23 mouse cellular contexts compared by ENCODE assay signal in the genomic region with DNA sequence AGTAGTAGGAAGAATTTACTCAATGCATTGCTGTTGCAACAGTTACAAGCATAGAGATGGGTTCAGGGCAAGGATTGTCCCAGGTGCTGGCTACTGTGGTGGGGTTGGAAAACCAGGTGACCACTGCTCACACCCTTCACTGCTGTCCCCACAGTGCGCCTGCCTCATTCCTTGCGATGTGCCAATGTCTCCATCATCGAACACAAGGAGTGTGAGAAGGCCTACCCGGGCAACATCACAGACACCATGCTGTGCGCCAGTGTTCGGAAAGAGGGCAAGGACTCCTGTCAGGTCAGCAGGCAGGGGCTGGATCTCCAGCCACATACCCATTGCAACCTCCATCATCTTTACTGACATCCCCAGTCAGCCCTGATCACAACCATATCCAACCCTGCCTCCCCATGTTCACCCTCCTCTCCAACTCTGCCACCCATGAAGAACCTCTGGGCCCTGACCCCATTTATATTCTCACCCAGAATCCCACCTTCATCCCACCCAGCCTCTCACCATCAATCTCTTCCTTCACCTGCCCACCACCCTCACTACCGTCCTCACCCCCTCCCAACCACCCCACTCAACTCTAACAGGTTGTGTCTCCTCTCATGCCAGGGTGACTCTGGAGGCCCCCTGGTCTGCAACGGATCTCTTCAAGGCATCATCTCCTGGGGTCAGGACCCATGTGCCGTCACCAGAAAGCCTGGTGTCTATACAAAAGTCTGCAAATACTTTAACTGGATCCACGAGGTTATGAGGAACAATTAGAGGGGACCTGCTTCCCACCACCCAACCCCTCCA. TPM values are rescaled to one million over a fixed set of nuclear protein-coding genes. Genes with fewer than 3 reads are reported as not detected.
DNase-seq lines count a peak whose midpoint lies in the region; ATAC-seq lines count a peak whose summit lies in the region.
"Had no signal": no experiment of that assay in that cellular context is flagged by ENCODE, and none has a peak within 500 bp of the region (broad histone marks: within the 10 kb centered on the region; RNA-seq: fewer than 3 reads in every experiment).

No protein-coding gene starts in this region.

- no peak overlapping the region for H3K9ac ChIP-seq in kidney, embryonic 14.5 days (ENCODE audit: low read depth, low read length)
- H3K9ac ChIP-seq in limb, embryonic 11.5 days (ENCODE audit: low read length), result no peak overlapping the region
- H3K9ac ChIP-seq: embryonic facial prominence, embryonic 13.5 days; heart, embryonic 15.5 days; hindbrain, embryonic 13.5 days had no signal

- no peaks in the 10 kb centered on the region for H3K36me3 ChIP-seq in kidney, embryonic 14.5 days (ENCODE audit: control insufficient read depth, insufficient read depth, low read length)
- no peaks in the 10 kb centered on the region for H3K36me3 ChIP-seq in limb, embryonic 10.5 days
- H3K36me3 ChIP-seq in limb, embryonic 11.5 days (ENCODE audit: control insufficient read depth, insufficient read depth, low read length), result no peaks in the 10 kb centered on the region
- H3K36me3 ChIP-seq: embryonic facial prominence, embryonic 13.5 days; heart, embryonic 15.5 days; hindbrain, embryonic 13.5 days had no signal

- no peaks in the 10 kb centered on the region for H3K9me3 ChIP-seq in kidney, embryonic 14.5 days (ENCODE audit: control insufficient read depth, low read length)
- H3K9me3 ChIP-seq in limb, embryonic 10.5 days (replicated peaks), result no peaks in the 10 kb centered on the region
- no peaks in the 10 kb centered on the region for H3K9me3 ChIP-seq in limb, embryonic 11.5 days (ENCODE audit: control insufficient read depth, low read length)
- H3K9me3 ChIP-seq: embryonic facial prominence, embryonic 13.5 days; heart, embryonic 15.5 days; hindbrain, embryonic 13.5 days had no signal

- DNase-seq in kidney, adult 11 months, result peak; percentile 0
- DNase-seq in right cerebral cortex, postnatal 10 days (ENCODE audit: low spot score in 2 of 2), result peak; percentile 8 to 9
- no peak for DNase-seq in right cerebral cortex, postnatal 36 days (ENCODE audit: low spot score in 2 of 2)
- DNase-seq in limb, embryonic 10.5 days (ENCODE audit: low spot score), result peak; percentile 16
- peak; percentile 10 for DNase-seq in limb, embryonic 11.5 days (ENCODE audit: low spot score)
- no peak for DNase-seq in left cerebral cortex, postnatal 10 days (ENCODE audit: extremely low spot score in 1 of 2, low spot score in 2 of 2)
- DNase-seq: adrenal gland, adult 2 months; adrenal gland, postnatal 25 days; cerebellum, adult 18-20 months; cerebellum, adult 9-11 months; cerebellum, postnatal 36 days; gastrocnemius, postnatal 36 days; heart, adult 18-20 months; heart, postnatal 14 days had no signal

- no peak overlapping the region for H3K27ac ChIP-seq in kidney, embryonic 14.5 days (ENCODE audit: low read depth, low read length)
- H3K27ac ChIP-seq in limb, embryonic 10.5 days, result no peak overlapping the region
- H3K27ac ChIP-seq in limb, embryonic 11.5 days (replicated peaks; ENCODE audit: low read depth, low read length), result no peak overlapping the region
- H3K27ac ChIP-seq: embryonic facial prominence, embryonic 13.5 days; heart, embryonic 15.5 days; hindbrain, embryonic 13.5 days had no signal

- 0 out of 2 replicates have a peak, but pooled peaks cover 4% of the 10 kb centered on the region for H3K4me1 ChIP-seq in kidney, embryonic 14.5 days (ENCODE audit: control insufficient read depth, insufficient read depth, low read length)
- peaks cover 11% of the 10 kb centered on the region for H3K4me1 ChIP-seq in limb, embryonic 10.5 days
- H3K4me1 ChIP-seq in limb, embryonic 11.5 days (ENCODE audit: control insufficient read depth, insufficient read depth, low read length), result peaks cover 3% of the 10 kb centered on the region; the same call in 1 of the 2 replicates

- intact Hi-C loops in left cerebral cortex, postnatal 10 days (cut with DNase I), result no loop called here

- H3K4me2 ChIP-seq in kidney, embryonic 14.5 days (replicated peaks; ENCODE audit: low read depth, low read length), result no peak overlapping the region
- H3K4me2 ChIP-seq in limb, embryonic 11.5 days (ENCODE audit: low read depth, severe bottlenecking), result no peak overlapping the region
- H3K4me2 ChIP-seq: embryonic facial prominence, embryonic 13.5 days; heart, embryonic 11.5 days; heart, embryonic 15.5 days; hindbrain, embryonic 13.5 days had no signal

- WGBS in kidney, embryonic 14.5 days, result 87% methylated on average over 10 of the region's 10 CpGs
- WGBS in limb, embryonic 10.5 days, result 92% methylated on average over 10 of the region's 10 CpGs
- 85% methylated on average over 10 of the region's 10 CpGs for WGBS in limb, embryonic 11.5 days

- H3K4me3 ChIP-seq in kidney, embryonic 14.5 days (ENCODE audit: low read length), result no peak overlapping the region
- no peak overlapping the region for H3K4me3 ChIP-seq in limb, embryonic 10.5 days
- no peak overlapping the region for H3K4me3 ChIP-seq in limb, embryonic 11.5 days (ENCODE audit: low read depth, low read length)
- H3K4me3 ChIP-seq: embryonic facial prominence, embryonic 13.5 days; heart, embryonic 15.5 days; hindbrain, embryonic 13.5 days had no signal

- ATAC-seq in kidney, embryonic 14.5 days (ENCODE audit: low FRiP score, low TSS enrichment), result no peak
- ATAC-seq in limb, embryonic 11.5 days (ENCODE audit: insufficient number of reproducible peaks, low FRiP score, low TSS enrichment, low read depth), result no peak
- ATAC-seq: forebrain, embryonic 14.5 days had no signal

- 0 out of 2 replicates have a peak, but pooled peaks cover 5% of the 10 kb centered on the region for H3K27me3 ChIP-seq in kidney, embryonic 14.5 days (ENCODE audit: control insufficient read depth, insufficient read depth, low read length)
- H3K27me3 ChIP-seq in limb, embryonic 10.5 days (ENCODE audit: low read depth, poor library complexity, severe bottlenecking), result peaks cover 12% of the 10 kb centered on the region
- H3K27me3 ChIP-seq in limb, embryonic 11.5 days (ENCODE audit: control insufficient read depth, insufficient read depth, low read length), result peaks cover 3% of the 10 kb centered on the region; the same call in 1 of the 2 replicates

RNA-seq across cellular contexts. Expression of a gene that starts 2.5 kb away (rescaled TPM):
- polyA plus RNA-seq in kidney, embryonic 14.5 days (2014; fragmentation: Nextera tagmentation; extraction: Ambion mirVana), result 0.41 and 1.3 TPM in 2 replicates
- polyA plus RNA-seq in limb, embryonic 10.5 days (2016; fragmentation: Nextera tagmentation; extraction: Ambion mirVana), result 0.20 and 0.25 TPM in 2 replicates
- polyA plus RNA-seq in limb, embryonic 11.5 days (2014; fragmentation: Nextera tagmentation; extraction: Ambion mirVana), result 0.15 TPM in 1 of 2 replicates, not detected in the other
- not detected for total RNA-seq in left cerebral cortex, postnatal 10 days (2021)
- total RNA-seq: adrenal gland, postnatal 25 days; gastrocnemius, postnatal 36 days; hematopoietic stem cell, adult 5-6 weeks had no signal
- polyA plus RNA-seq: hindbrain, embryonic 13.5 days had no signal

RNA-seq across cellular contexts. Expression of a gene that starts 4.0 kb away (rescaled TPM):
- polyA plus RNA-seq in kidney, embryonic 14.5 days (2014; fragmentation: Nextera tagmentation; extraction: Ambion mirVana), result 0.27 TPM in 1 of 2 replicates, not detected in the other
- 0.13 and 0.33 TPM in 2 replicates for polyA plus RNA-seq in limb, embryonic 10.5 days (2016; fragmentation: Nextera tagmentation; extraction: Ambion mirVana)
- polyA plus RNA-seq in limb, embryonic 11.5 days (2014; fragmentation: Nextera tagmentation; extraction: Ambion mirVana), result not detected in 2 replicates
- total RNA-seq in left cerebral cortex, postnatal 10 days (2021), result not detected
- total RNA-seq: adrenal gland, adult 2 months; adrenal gland, postnatal 25 days; hematopoietic stem cell, adult 5-6 weeks had no signal
- polyA plus RNA-seq: adrenal gland, adult 2 months; forebrain, embryonic 14.5 days; heart, embryonic 11.5 days; hindbrain, embryonic 13.5 days had no signal

RNA-seq across cellular contexts. Expression of a gene that starts 9.7 kb away (rescaled TPM):
- polyA plus RNA-seq in kidney, embryonic 14.5 days (2014; fragmentation: Nextera tagmentation; extraction: Ambion mirVana), result not detected in 2 replicates
- polyA plus RNA-seq in limb, embryonic 10.5 days (2016; fragmentation: Nextera tagmentation; extraction: Ambion mirVana), result not detected in 2 replicates
- not detected in 2 replicates for polyA plus RNA-seq in limb, embryonic 11.5 days (2014; fragmentation: Nextera tagmentation; extraction: Ambion mirVana)
- not detected for total RNA-seq in left cerebral cortex, postnatal 10 days (2021)
- total RNA-seq: adrenal gland, adult 2 months; adrenal gland, postnatal 25 days; ES-E14; gastrocnemius, adult 8-10 months; gastrocnemius, postnatal 36 days; heart, adult 18-20 months; heart, postnatal 14 days; hematopoietic stem cell, adult 5-6 weeks had no signal
- polyA plus RNA-seq: adrenal gland, adult 2 months; heart, embryonic 11.5 days; heart, embryonic 15.5 days; hindbrain, embryonic 13.5 days had no signal

RNA-seq across cellular contexts. Expression of a gene that starts 13.3 kb away (rescaled TPM):
- polyA plus RNA-seq in kidney, embryonic 14.5 days (2014; fragmentation: Nextera tagmentation; extraction: Ambion mirVana), result 0.26 TPM in 1 of 2 replicates, not detected in the other
- polyA plus RNA-seq in limb, embryonic 10.5 days (2016; fragmentation: Nextera tagmentation; extraction: Ambion mirVana), result 0.09 TPM in 1 of 2 replicates, not detected in the other
- polyA plus RNA-seq in limb, embryonic 11.5 days (2014; fragmentation: Nextera tagmentation; extraction: Ambion mirVana), result not detected in 2 replicates
- not detected for total RNA-seq in left cerebral cortex, postnatal 10 days (2021)
- total RNA-seq: adrenal gland, adult 2 months; adrenal gland, postnatal 25 days; gastrocnemius, adult 8-10 months; gastrocnemius, postnatal 36 days; heart, adult 18-20 months; heart, postnatal 14 days; hematopoietic stem cell, adult 5-6 weeks had no signal
- polyA plus RNA-seq: adrenal gland, adult 2 months; forebrain, embryonic 14.5 days; heart, embryonic 11.5 days; heart, embryonic 15.5 days had no signal

RNA-seq across cellular contexts. Expression of a gene that starts 19.0 kb away (rescaled TPM):
- 38.2 and 43.5 TPM in 2 replicates for polyA plus RNA-seq in kidney, embryonic 14.5 days (2014; fragmentation: Nextera tagmentation; extraction: Ambion mirVana)
- polyA plus RNA-seq in limb, embryonic 10.5 days (2016; fragmentation: Nextera tagmentation; extraction: Ambion mirVana), result 13.7 and 16.4 TPM in 2 replicates
- 15.8 and 16.1 TPM in 2 replicates for polyA plus RNA-seq in limb, embryonic 11.5 days (2014; fragmentation: Nextera tagmentation; extraction: Ambion mirVana)
- 1 to 10 TPM; 6.7 to 6.9 TPM for total RNA-seq in left cerebral cortex, postnatal 10 days (2021)

Comparison
In these comparisons a context has a peak if more than half of its experiments do, and no peak if none do; other contexts are left out.
1. DNase-seq: peak in kidney, adult 11 months (single experiment), right cerebral cortex, postnatal 10 days (2 of 2), limb, embryonic 10.5 days (single experiment) and limb, embryonic 11.5 days (single experiment); none in right cerebral cortex, postnatal 36 days (0 of 2) and left cerebral cortex, postnatal 10 days (0 of 2).